Mouse (Mus musculus) hindbrain, postnatal 0 days (tissue): ENCODE measurements around the gene Gm49325. TPM values are rescaled to one million over a fixed set of nuclear protein-coding genes. Genes with fewer than 3 reads are reported as not detected.

Experiments used
- ATAC-seq: fragments of 200-750 bp; cut with Nextera tagmentation; 2 replicates; pipeline ENCODE4 v1.8.0; 2017; ENCODE audit warnings: mild to moderate bottlenecking, moderate TSS enrichment, moderate library complexity
- DNase-seq: peaks from one replicate; pipeline ENCODE4 v3.0.0-alpha.2; 2015; ENCODE audit warnings: low spot score
- H3K27ac ChIP-seq: fragments of 300-500 bp; sonication (generic); 2 replicates; pipeline ENCODE4 v1.5.1; 2014; ENCODE audit warnings: mild to moderate bottlenecking
- H3K27me3 ChIP-seq: fragments of 300-500 bp; sonication (generic); 2 replicates; pipeline ENCODE4 v1.6.1; 2014; ENCODE audit warnings: low read length, mixed read lengths; ENCODE audit not compliant: insufficient read depth
- H3K36me3 ChIP-seq: fragments of 300-500 bp; sonication (generic); 2 replicates; pipeline ENCODE4 v1.6.1; 2014; ENCODE audit warnings: low read length, mixed read lengths; ENCODE audit not compliant: insufficient read depth
- H3K4me1 ChIP-seq: fragments of 300-500 bp; sonication (generic); 2 replicates; pipeline ENCODE4 v1.6.1; 2014; ENCODE audit warnings: antibody characterized with exemption, low read length, mixed read lengths; ENCODE audit not compliant: insufficient read depth
- H3K4me2 ChIP-seq: fragments of 300-500 bp; sonication (generic); 2 replicates; pipeline ENCODE4 v1.6.1; 2014; ENCODE audit warnings: low read depth, mild to moderate bottlenecking, low read length, moderate library complexity, mixed read lengths
- H3K4me3 ChIP-seq: fragments of 300-500 bp; sonication (generic); 2 replicates; pipeline ENCODE4 v1.5.1; 2014; ENCODE audit warnings: low read length
- H3K9ac ChIP-seq: fragments of 300-500 bp; sonication (generic); replicated peaks from 2 replicates; pipeline ENCODE4 v1.6.1; 2014; ENCODE audit warnings: mild to moderate bottlenecking, low read length, moderate library complexity, mixed read lengths
- H3K9me3 ChIP-seq: fragments of 300-500 bp; sonication (generic); 2 replicates; pipeline ENCODE4 v1.6.1; 2016; ENCODE audit warnings: low read length, mixed read lengths
- CTCF ChIP-seq: IDR thresholded peaks from 2 replicates; pipeline ENCODE4 v1.5.1; 2016; ENCODE audit warnings: antibody characterized with exemption, control low read depth, low read depth
- WGBS: fragments of 180-500 bp; shearing (Covaris S2); extraction: QIAGEN DNeasy Blood & Tissue Kit; methylation state at CpG from one replicate; pipeline ENCODE4 v1.1.7; 2014; 5-methylcytosine and 5-hydroxymethylcytosine counted together
- polyA plus RNA-seq: library from polyadenylated mRNA; unstranded; fragments of >200 nt; fragmentation: Nextera tagmentation; extraction: Ambion mirVana; gene quantifications from 2 replicates; pipeline ENCODE4 v1.2.1, GENCODE M21; 2015
- total RNA-seq: library from RNA; depleted of rRNA; stranded (reverse); fragments of >200 nt; gene quantifications from 2 replicates; pipeline ENCODE4 v1.2.3, GENCODE M21; 2014

Gm49325 gene
- total and polyA plus RNA-seq, 2 experiments from 2014 or later: 11.1 TPM; not detected in 1

DNA sequence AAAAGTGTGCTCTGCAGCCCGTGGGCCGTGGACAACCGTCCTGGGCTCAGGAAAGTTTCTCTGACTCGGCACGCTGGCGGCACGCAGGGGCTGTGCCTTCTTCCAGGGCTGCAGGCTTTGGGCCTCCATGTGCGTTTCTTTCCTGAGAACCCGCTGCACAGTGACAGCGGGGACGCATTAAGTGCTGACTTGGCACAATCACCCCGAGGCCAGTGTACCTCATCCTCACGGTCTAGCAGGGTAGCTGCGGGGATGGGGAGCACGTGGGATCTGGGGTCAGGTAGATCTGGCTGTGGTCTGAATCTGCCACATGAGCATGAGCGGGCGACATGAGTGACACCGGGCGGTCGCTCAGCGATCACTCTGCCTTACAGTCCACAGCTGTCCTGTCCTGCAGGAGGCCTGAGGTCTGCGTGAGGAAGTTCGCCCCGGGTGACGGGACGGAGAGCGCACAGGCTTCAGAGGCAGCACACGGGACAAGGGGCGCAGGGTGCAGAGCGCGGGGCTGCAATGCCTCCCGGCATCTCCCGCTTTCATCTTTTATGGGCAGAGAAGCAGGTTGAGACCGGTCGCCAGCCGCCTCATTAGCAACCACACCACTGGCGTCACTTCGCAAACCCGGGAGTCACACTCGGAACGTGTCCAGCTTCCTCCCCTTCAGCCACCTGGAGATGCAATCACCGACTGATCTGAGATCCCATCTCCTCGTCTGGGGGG is 58.1 kb downstream of the Gm49325 start:
- no peaks in the 10 kb centered on the region for H3K27me3 ChIP-seq
- H3K27ac ChIP-seq: no peak overlapping the region
- no peaks in the 10 kb centered on the region for H3K4me1 ChIP-seq
- H3K4me3 ChIP-seq: no peak overlapping the region
- no peak for TF ChIP-seq CTCF
- no peaks in the 10 kb centered on the region for H3K36me3 ChIP-seq
- no peaks in the 10 kb centered on the region for H3K9me3 ChIP-seq
- no peak overlapping the region for H3K4me2 ChIP-seq
- ATAC-seq: peak; percentile 24; the same call in 1 of the 2 replicates
- 63% methylated on average over 43 of the region's 43 CpGs for WGBS
- DNase-seq: no peak
- no peak overlapping the region for H3K9ac ChIP-seq

DNA sequence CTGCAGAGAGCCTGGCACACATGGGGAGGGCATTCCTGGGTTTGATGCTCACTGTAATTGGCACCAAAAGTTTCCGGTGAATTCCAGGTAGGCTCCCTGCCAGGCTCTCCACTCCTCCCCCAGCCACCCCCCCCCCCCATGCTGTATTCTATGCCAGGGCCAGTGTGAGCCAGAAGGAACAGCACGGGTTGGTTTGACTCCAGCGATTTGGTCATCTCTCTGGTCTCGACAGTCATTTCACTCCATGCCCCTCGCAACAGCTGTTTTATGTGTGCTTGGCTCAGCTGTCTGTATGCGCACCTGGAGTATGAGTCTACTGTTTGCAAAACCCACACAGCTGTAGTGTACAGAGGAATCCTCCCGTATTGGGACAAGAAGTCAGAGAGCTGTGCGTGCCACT is 60.3 kb downstream of the Gm49325 start:
- H3K36me3 ChIP-seq: no peaks in the 10 kb centered on the region
- DNase-seq (peak; percentile 27), ATAC-seq (peak; percentile 46; the same call in 1 of the 2 replicates)
- no peak overlapping the region for H3K4me2 ChIP-seq
- no peak for TF ChIP-seq CTCF
- H3K4me1 ChIP-seq: no peaks in the 10 kb centered on the region
- no peak overlapping the region for H3K9ac ChIP-seq
- no peak overlapping the region for H3K27ac ChIP-seq
- 62% methylated on average over 8 of the region's 8 CpGs for WGBS
- no peaks in the 10 kb centered on the region for H3K27me3 ChIP-seq
- no peaks in the 10 kb centered on the region for H3K9me3 ChIP-seq
- no peak overlapping the region for H3K4me3 ChIP-seq

DNA sequence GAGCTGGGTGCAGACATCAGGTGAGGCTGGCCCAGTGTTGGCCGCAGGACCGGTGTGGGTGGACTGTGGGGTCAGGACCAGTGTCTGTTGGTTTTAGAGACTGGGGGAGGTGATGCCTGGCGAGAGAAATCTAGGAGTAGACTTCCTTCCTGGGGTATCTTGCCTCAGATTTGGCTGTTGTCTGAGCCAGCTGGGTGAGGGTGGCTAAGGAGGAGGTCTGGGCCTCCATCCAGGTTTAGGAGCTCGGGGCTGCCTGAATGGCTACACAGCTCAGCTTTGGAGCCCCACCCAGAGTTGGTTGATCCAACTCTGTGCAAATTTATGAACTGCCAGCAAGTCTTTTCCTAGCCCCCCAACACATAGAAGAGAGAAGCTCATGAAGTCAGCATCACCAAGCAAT is 61.4 kb downstream of the Gm49325 start:
- WGBS: 68% methylated on average over 4 of the region's 4 CpGs
- TF ChIP-seq CTCF: no peak

DNA sequence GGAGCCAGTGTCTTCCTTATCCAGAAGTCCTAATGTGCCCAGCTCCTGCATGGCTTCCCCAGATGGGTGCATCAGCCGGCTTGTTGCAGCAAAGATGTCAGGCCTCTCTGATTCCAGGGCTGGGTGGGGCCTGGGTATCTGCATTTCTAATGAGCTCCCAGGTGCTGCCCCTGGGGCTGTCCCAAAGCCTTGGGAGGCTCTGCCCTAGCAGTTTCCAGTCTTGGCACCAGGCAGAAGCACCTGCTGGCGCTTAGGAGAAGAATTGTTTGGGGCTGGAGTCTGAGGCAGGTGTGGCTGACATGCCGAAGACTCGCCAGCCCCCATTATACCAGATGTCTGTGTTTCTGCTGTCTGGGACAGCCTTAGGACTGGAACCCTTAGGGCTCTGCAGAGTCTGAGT is 64.7 kb downstream of the Gm49325 start:
- H3K4me1 ChIP-seq: no peaks in the 10 kb centered on the region
- DNase-seq (no peak), ATAC-seq (no peak)
- H3K9ac ChIP-seq: no peak overlapping the region
- 76% methylated on average over 4 of the region's 4 CpGs for WGBS
- no peak overlapping the region for H3K27ac ChIP-seq
- no peaks in the 10 kb centered on the region for H3K9me3 ChIP-seq
- no peaks in the 10 kb centered on the region for H3K36me3 ChIP-seq
- no peak overlapping the region for H3K4me3 ChIP-seq
- TF ChIP-seq CTCF: no peak
- H3K27me3 ChIP-seq: no peaks in the 10 kb centered on the region; the same call in 1 of the 2 replicates
- no peak overlapping the region for H3K4me2 ChIP-seq

More for the DNA sequence above, 61.4 kb downstream of the Gm49325 start:
- no peaks in the 10 kb centered on the region for H3K27me3 ChIP-seq
- H3K9ac ChIP-seq: no peak overlapping the region
- DNase-seq (no peak), ATAC-seq (no peak)
- H3K4me2 ChIP-seq: no peak overlapping the region
- H3K4me3 ChIP-seq: no peak overlapping the region
- H3K27ac ChIP-seq: no peak overlapping the region
- no peaks in the 10 kb centered on the region for H3K36me3 ChIP-seq
- no peaks in the 10 kb centered on the region for H3K4me1 ChIP-seq
- no peaks in the 10 kb centered on the region for H3K9me3 ChIP-seq

DNA sequence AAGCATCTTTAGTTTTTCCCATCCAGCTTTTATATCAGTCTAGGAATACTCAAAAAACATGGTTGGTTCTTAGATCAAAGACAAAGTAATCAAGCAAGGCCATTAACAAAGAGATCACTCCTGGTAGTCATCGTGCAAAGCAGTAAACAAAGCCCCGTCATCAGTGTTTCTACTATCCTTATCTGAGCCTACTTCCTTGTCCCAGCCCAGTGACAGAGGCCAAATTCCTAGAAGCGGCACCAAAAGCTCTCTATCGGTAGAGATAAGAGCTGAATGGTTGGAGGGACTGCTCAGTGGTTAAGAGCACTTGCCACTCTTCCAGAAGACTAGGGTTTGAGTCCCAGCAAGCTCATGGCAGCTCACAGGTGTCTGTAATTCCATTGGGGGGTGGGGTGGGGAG is 65.5 kb downstream of the Gm49325 start:
- H3K9ac ChIP-seq: no peak overlapping the region
- H3K4me3 ChIP-seq: no peak overlapping the region
- no peak overlapping the region for H3K4me2 ChIP-seq
- H3K27me3 ChIP-seq: peaks cover 4% of the 10 kb centered on the region; the same call in 1 of the 2 replicates
- no peak for DNase-seq
- no peaks in the 10 kb centered on the region for H3K4me1 ChIP-seq
- ATAC-seq: no peak
- TF ChIP-seq CTCF: no peak
- 81% methylated on average over 4 of the region's 4 CpGs for WGBS
- H3K36me3 ChIP-seq: no peaks in the 10 kb centered on the region
- no peaks in the 10 kb centered on the region for H3K9me3 ChIP-seq
- H3K27ac ChIP-seq: no peak overlapping the region

DNA sequence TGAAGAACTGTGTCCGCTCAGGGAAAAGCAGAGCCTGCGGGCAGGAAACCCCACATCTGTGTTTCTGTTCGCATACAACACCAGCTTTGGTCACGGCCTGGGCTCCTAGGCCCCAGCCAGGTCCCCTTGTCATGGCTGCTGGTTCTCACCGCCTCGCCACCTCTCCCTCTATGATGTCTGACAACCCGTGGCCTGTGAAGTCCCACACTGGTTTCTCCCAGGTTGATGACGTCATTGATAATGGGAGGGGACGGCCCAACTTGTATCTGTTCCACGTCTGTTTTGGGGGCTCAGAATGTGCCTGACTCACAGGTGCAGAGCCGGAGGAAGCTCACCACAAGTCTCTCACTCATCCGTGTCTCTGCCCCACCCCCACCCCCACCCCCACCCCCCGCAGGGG is 67.8 kb downstream of the Gm49325 start:
- WGBS: 65% methylated on average over 13 of the region's 13 CpGs
- ATAC-seq: no peak

DNA sequence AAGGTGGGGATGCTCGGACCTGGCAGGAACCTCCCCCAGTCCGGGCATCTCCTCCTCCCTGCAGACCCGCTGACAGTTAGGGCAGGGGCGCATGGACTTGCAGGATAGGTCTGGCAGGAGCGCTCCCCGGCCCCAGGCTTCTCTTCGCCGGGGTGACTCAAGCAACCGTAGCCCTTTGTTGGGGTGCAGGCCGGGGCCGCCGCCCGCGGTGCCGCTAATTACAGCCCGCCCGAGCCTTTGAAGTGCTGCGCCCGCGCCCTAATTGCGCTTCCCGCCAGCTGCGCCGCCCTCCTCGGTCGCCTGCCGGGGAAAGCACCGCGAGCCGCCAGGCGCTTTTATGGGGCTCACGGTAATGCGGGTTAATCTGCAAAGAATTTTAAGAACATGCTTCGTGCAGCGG is 71.6 kb downstream of the Gm49325 start:
- H3K4me3 ChIP-seq: peak overlapping the region; percentile 35
- H3K4me1 ChIP-seq: peaks cover 6% of the 10 kb centered on the region; the same call in 1 of the 2 replicates
- no peaks in the 10 kb centered on the region for H3K9me3 ChIP-seq
- H3K4me2 ChIP-seq: peak overlapping the region; percentile 69
- ATAC-seq (no peak), DNase-seq (no peak)
- 0 out of 2 replicates have a peak overlapping the region, but pooled peaks have one; percentile 13 for H3K9ac ChIP-seq
- H3K36me3 ChIP-seq: no peaks in the 10 kb centered on the region
- H3K27ac ChIP-seq: no peak overlapping the region
- H3K27me3 ChIP-seq: peaks cover 18% of the 10 kb centered on the region
- under 1% methylated on average over 35 of the region's 35 CpGs for WGBS
- TF ChIP-seq CTCF: no peak

More for the DNA sequence above, 67.8 kb downstream of the Gm49325 start:
- Histone ChIP-seq H3K4me1 (peaks cover 6% of the 10 kb centered on the region; the same call in 1 of the 2 replicates), H3K9ac (no peak overlapping the region), H3K9me3 (no peaks in the 10 kb centered on the region), H3K4me3 (no peak overlapping the region), H3K27ac (no peak overlapping the region), H3K27me3 (peaks cover 18% of the 10 kb centered on the region), H3K4me2 (no peak overlapping the region), H3K36me3 (no peaks in the 10 kb centered on the region)
- TF ChIP-seq CTCF: no peak
- DNase-seq: no peak
